ENCODE assay signal across 10 mouse cellular contexts in the genomic region with DNA sequence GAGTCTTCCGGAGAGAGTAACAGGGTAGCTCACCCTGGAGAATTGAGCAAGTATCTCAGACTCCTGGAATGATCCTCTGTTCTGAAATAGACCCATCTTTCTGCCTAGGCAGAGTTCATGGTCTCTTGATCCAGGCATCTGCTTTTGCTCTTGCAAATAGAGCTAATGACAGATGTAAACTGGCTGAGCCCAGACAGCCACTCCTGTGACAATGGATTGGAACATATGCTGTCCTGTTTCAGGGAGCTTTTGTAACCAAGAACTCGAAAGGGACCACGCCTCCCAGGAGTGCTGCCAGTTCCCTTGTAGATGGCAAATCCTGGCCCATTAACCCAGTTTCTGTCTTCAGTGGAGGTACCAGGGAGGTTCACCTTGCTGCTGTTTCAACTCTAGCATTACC. TPM values are rescaled to one million over a fixed set of nuclear protein-coding genes. Genes with fewer than 3 reads are reported as not detected.
DNase-seq lines count a peak whose midpoint lies in the region; ATAC-seq and TF ChIP-seq lines count a peak whose summit lies in the region.
"Had no signal": no experiment of that assay in that cellular context is flagged by ENCODE, and none has a peak within 500 bp of the region (broad histone marks: within the 10 kb centered on the region; RNA-seq: fewer than 3 reads in every experiment).

No protein-coding gene starts in this region.

- no peak for ATAC-seq in intestine, postnatal 0 days

- H3K4me3 ChIP-seq in lung, adult 2 months (replicated peaks; ENCODE audit: extremely low read depth, low read depth, low read length) = no peak overlapping the region
- no peak overlapping the region for H3K4me3 ChIP-seq in intestine, postnatal 0 days (ENCODE audit: low read depth, low read length)
- H3K4me3 ChIP-seq: hindbrain, embryonic 15.5 days had no signal

- no peak overlapping the region for H3K27ac ChIP-seq in intestine, postnatal 0 days (ENCODE audit: low read depth, low read length)
- H3K27ac ChIP-seq: hindbrain, embryonic 15.5 days had no signal

- H3K4me1 ChIP-seq in lung, adult 2 months (ENCODE audit: control insufficient read depth, insufficient read depth, low read length) = peaks cover 18% of the 10 kb centered on the region
- H3K4me1 ChIP-seq in intestine, postnatal 0 days (replicated peaks; ENCODE audit: control insufficient read depth, insufficient read depth, low read length) = no peaks in the 10 kb centered on the region

- H3K36me3 ChIP-seq in intestine, postnatal 0 days (ENCODE audit: control insufficient read depth, insufficient read depth) = no peaks in the 10 kb centered on the region
- H3K36me3 ChIP-seq: G1E; hindbrain, embryonic 15.5 days had no signal

- no peak overlapping the region for H3K4me2 ChIP-seq in intestine, postnatal 0 days (replicated peaks; ENCODE audit: low read depth)
- H3K4me2 ChIP-seq: hindbrain, embryonic 15.5 days had no signal

- H3K9me3 ChIP-seq in intestine, postnatal 0 days (ENCODE audit: control insufficient read depth) = no peaks in the 10 kb centered on the region
- H3K9me3 ChIP-seq: hindbrain, embryonic 15.5 days had no signal

- peak; percentile 27 to 38 for DNase-seq in heart, postnatal 10 days
- DNase-seq in heart, adult 11 months = no peak
- DNase-seq in brain, embryonic 14.5 days (ENCODE audit: low read depth) = peak; percentile 79
- DNase-seq in cerebellum, postnatal 14 days = peak; percentile 80 to 82
- DNase-seq in lung, adult 2 months = peak; percentile 31
- DNase-seq in testis, postnatal 14 days (ENCODE audit: low spot score) = no peak
- DNase-seq: midbrain, embryonic 14.5 days had no signal

- H3K27me3 ChIP-seq in intestine, postnatal 0 days (replicated peaks; ENCODE audit: control insufficient read depth, insufficient read depth, low read length) = no peaks in the 10 kb centered on the region
- H3K27me3 ChIP-seq: hindbrain, embryonic 15.5 days had no signal

- TF ChIP-seq CTCF in brain, embryonic 14.5 days (IDR thresholded peaks at IDR 0.05; ENCODE audit: borderline replicate concordance, extremely low read depth, insufficient read depth, insufficient read length) = no peak
- TF ChIP-seq CTCF in lung, adult 2 months (IDR thresholded peaks at IDR 0.05; ENCODE audit: insufficient read depth, low read length) = no peak
- no peak for TF ChIP-seq CTCF in intestine, postnatal 0 days (IDR thresholded peaks at IDR 0.05; ENCODE audit: low read depth)

- TF ChIP-seq POLR2A in brain, embryonic 14.5 days (IDR thresholded peaks at IDR 0.05; ENCODE audit: borderline replicate concordance, extremely low read depth, insufficient read depth, insufficient read length, poor library complexity, severe bottlenecking) = no peak
- TF ChIP-seq POLR2A in lung, adult 2 months (IDR thresholded peaks at IDR 0.05; ENCODE audit: borderline replicate concordance, extremely low read depth, low read depth, low read length) = no peak

- H3K9ac ChIP-seq in intestine, postnatal 0 days (ENCODE audit: low read depth, low read length) = no peak overlapping the region
- H3K9ac ChIP-seq: hindbrain, embryonic 15.5 days had no signal

- WGBS in lung, adult 2 months = 44% methylated on average over 3 of the region's 3 CpGs
- WGBS in intestine, postnatal 0 days = 61% methylated on average over 3 of the region's 3 CpGs

- intact Hi-C loops in heart, postnatal 10 days (cut with DNase I) = no loop called here

RNA-seq across cellular contexts. Expression of gene Myo10, which starts 56.8 kb away (rescaled TPM):
- 10 to 100 TPM; 52.7 to 61.1 TPM for total RNA-seq in heart, postnatal 10 days (2021)
- 29.9 and 33.7 TPM in 2 replicates for polyA plus RNA-seq in brain, embryonic 14.5 days (2012; rRNA removed)
- 81.3 and 82.7 TPM in 2 replicates for polyA plus RNA-seq in lung, adult 2 months (2012; rRNA removed)
- polyA plus RNA-seq in intestine, postnatal 0 days (2015; fragmentation: Nextera tagmentation; extraction: Ambion mirVana) = 9.5 and 11.8 TPM in 2 replicates
- polyA plus RNA-seq: G1E had no signal

Comparison
In these comparisons a context has a peak if more than half of its experiments do, and no peak if none do; other contexts are left out.
1. DNase-seq: peak in heart, postnatal 10 days (2 of 2), brain, embryonic 14.5 days (single experiment), cerebellum, postnatal 14 days (2 of 2) and lung, adult 2 months (single experiment); none in heart, adult 11 months (single experiment) and testis, postnatal 14 days (single experiment).